Mouse (Mus musculus): ENCODE measurements around the gene Trim17. TPM values are rescaled to one million over a fixed set of nuclear protein-coding genes. Genes with fewer than 3 reads are reported as not detected.

Trim17 gene
- total and polyA plus RNA-seq, 2 experiments from 2014 or later = 0.65 to 4.0 TPM

DNA sequence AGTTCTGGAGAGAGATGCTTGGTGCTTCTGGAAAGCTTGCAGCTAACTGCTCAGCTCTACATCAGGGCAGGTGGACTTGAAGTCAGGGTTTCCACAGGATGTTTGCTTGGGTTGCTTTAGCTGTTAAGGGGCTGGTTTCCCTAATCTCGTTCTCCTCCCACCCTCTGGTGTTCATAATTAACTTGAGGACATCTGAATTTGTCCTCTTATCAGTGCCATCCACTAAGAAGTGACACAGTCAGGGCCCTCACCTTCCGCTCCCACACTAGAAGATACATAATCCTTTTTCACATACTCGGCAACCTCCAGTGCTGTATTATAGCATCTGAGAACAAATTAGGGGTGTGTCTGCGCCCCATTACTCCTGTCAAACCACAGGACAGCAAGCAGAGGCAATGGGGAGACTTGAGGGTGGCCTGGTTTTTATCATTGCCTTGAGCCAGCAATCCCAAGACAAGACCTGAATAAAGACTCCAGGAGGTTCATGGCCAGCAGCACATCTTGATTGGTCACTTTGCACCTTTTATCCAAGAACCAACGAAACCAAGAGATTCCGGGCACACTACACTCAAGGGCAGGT is 38.7 kb downstream of the Trim17 start:
- Histone ChIP-seq H3K36me3 (ENCODE audit: insufficient read depth) (peaks cover 27% of the 10 kb centered on the region), H3K4me2 (ENCODE audit: low read depth) (no peak overlapping the region), H3K27me3 (ENCODE audit: insufficient read depth, low read length) (no peaks in the 10 kb centered on the region), H3K27ac (ENCODE audit: low read depth, low read length) (no peak overlapping the region), H3K4me1 (ENCODE audit: insufficient read depth) (no peaks in the 10 kb centered on the region), H3K9me3 (ENCODE audit: low read length) (no peaks in the 10 kb centered on the region), H3K4me3 (ENCODE audit: low read depth, low read length) (no peak overlapping the region), H3K9ac (no peak overlapping the region)
- WGBS = 82% methylated on average over 6 of the region's 6 CpGs
- DNase-seq (no peak), ATAC-seq (no peak)
- TF ChIP-seq CTCF (IDR thresholded peaks at IDR 0.05; ENCODE audit: low read depth) = no peak

GRCm38 (mm10) chr11:58994337-58994826 is 39.9 kb downstream of the Trim17 start:
- WGBS = 1% methylated on average over 33 of the region's 35 CpGs
- Histone ChIP-seq H3K4me2 (ENCODE audit: low read depth) (peak overlapping the region; percentile 70), H3K4me1 (ENCODE audit: insufficient read depth) (no peaks in the 10 kb centered on the region), H3K9ac (peak overlapping the region; percentile 53), H3K4me3 (ENCODE audit: low read depth, low read length) (peak overlapping the region; percentile 44), H3K27me3 (ENCODE audit: insufficient read depth, low read length) (no peaks in the 10 kb centered on the region), H3K27ac (ENCODE audit: low read depth, low read length) (no peak overlapping the region), H3K9me3 (ENCODE audit: low read length) (no peaks in the 10 kb centered on the region), H3K36me3 (ENCODE audit: insufficient read depth) (peaks cover 15% of the 10 kb centered on the region)
- DNase-seq = peak; percentile 63
- peak; percentile 80 for ATAC-seq
- peak; percentile 46; the same call in 1 of the 2 replicates for TF ChIP-seq CTCF (IDR thresholded peaks at IDR 0.05; ENCODE audit: low read depth)

DNA sequence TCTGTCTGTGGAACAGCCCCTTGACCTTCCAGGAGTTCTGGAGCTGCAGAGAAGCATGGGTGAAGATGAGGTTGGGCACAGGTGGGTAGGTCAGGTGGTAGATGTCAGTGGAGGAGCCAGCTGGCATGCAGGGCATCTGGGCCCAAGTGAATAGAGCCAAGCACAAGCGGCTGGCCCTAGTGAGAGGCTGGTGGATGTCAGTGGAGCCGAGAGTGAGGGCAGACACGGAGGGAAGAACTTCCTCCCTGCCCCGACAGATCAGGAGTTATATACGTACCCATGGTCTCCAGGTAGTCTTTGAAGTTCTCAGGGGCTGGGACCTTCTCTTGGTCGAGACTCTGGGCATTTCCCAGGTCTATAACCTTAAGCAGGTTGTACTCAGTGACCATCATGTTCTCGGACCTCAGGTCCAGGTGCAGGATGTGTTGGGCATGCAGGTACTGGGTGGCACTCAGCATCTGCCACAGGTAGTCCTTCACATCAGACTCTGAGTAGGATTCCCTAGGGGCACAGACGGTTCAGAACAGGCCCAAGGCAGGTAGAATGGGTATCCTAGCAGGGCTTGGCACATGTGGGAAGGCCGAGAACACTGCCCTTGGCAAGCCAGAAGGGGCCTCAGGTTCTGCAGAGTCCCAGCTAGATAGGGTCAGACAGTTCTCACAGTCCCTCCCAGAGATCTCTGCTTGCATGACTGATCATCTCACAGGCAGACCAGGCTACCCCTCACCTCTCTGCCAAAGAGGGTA is 40.7 kb downstream of the Trim17 start:
- Histone ChIP-seq H3K9me3 (ENCODE audit: low read length) (no peaks in the 10 kb centered on the region), H3K9ac (no peak overlapping the region), H3K27me3 (ENCODE audit: insufficient read depth, low read length) (no peaks in the 10 kb centered on the region), H3K36me3 (ENCODE audit: insufficient read depth) (peaks cover 7% of the 10 kb centered on the region), H3K4me2 (ENCODE audit: low read depth) (peak overlapping the region; percentile 70), H3K27ac (ENCODE audit: low read depth, low read length) (no peak overlapping the region), H3K4me1 (ENCODE audit: insufficient read depth) (no peaks in the 10 kb centered on the region), H3K4me3 (ENCODE audit: low read depth, low read length) (no peak overlapping the region; the same call in 1 of the 2 replicates)
- DNase-seq = no peak
- ATAC-seq = no peak
- WGBS = 81% methylated on average over 9 of the region's 9 CpGs
- TF ChIP-seq CTCF (IDR thresholded peaks at IDR 0.05; ENCODE audit: low read depth) = no peak

GRCm38 (mm10) chr11:58995807-58996370 is 41.4 kb downstream of the Trim17 start:
- Histone ChIP-seq H3K4me3 (ENCODE audit: low read depth, low read length) (no peak overlapping the region), H3K9me3 (ENCODE audit: low read length) (no peaks in the 10 kb centered on the region), H3K36me3 (ENCODE audit: insufficient read depth) (0 out of 2 replicates have a peak, but pooled peaks cover under 1% of the 10 kb centered on the region), H3K4me2 (ENCODE audit: low read depth) (no peak overlapping the region), H3K27ac (ENCODE audit: low read depth, low read length) (no peak overlapping the region), H3K9ac (no peak overlapping the region), H3K27me3 (ENCODE audit: insufficient read depth, low read length) (no peaks in the 10 kb centered on the region), H3K4me1 (ENCODE audit: insufficient read depth) (no peaks in the 10 kb centered on the region)
- DNase-seq = no peak
- 53% methylated on average over 12 of the region's 12 CpGs for WGBS
- ATAC-seq = no peak
- no peak for TF ChIP-seq CTCF (IDR thresholded peaks at IDR 0.05; ENCODE audit: low read depth)

- ATAC-seq (no peak), DNase-seq (no peak)
- H3K36me3 ChIP-seq (ENCODE audit: insufficient read depth) = no peaks in the 10 kb centered on the region
- H3K9ac ChIP-seq = no peak overlapping the region
- no peak overlapping the region for H3K4me3 ChIP-seq (ENCODE audit: low read depth, low read length)
- H3K4me1 ChIP-seq (ENCODE audit: insufficient read depth) = no peaks in the 10 kb centered on the region
- H3K4me2 ChIP-seq (ENCODE audit: low read depth) = no peak overlapping the region
- WGBS = 87% methylated on average over 5 of the region's 5 CpGs
- H3K9me3 ChIP-seq (ENCODE audit: low read length) = no peaks in the 10 kb centered on the region
- no peak for TF ChIP-seq CTCF (IDR thresholded peaks at IDR 0.05; ENCODE audit: low read depth)
- no peak overlapping the region for H3K27ac ChIP-seq (ENCODE audit: low read depth, low read length)
- no peaks in the 10 kb centered on the region for H3K27me3 ChIP-seq (ENCODE audit: insufficient read depth, low read length)
Observed at GRCm38 (mm10) chr11:58997541-58997940, 43.1 kb downstream of the Trim17 start.

DNA sequence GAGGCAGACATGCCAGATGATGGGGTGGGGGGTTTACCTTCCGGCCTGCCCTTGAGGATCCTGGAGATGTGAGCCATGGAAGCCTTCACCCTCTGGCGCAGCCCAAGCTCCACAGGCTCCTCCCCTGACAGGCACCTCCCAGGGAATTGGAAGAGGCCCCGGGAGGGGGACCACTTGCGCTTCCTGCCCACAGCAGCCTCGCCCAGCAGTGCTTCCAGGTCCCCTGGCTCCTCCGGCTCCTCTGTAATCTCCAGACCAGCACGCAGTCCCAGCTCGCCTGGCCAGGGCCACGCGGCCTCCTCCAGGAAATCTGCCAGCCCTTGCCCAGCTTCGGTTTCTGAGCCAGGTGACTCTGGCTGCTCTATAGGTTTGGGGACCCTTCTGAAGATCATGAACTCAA is 44.7 kb downstream of the Trim17 start:
- H3K36me3 ChIP-seq (ENCODE audit: insufficient read depth) = no peaks in the 10 kb centered on the region
- no peaks in the 10 kb centered on the region for H3K9me3 ChIP-seq (ENCODE audit: low read length)
- ATAC-seq = no peak
- H3K4me3 ChIP-seq (ENCODE audit: low read depth, low read length) = no peak overlapping the region
- DNase-seq = no peak
- no peak overlapping the region for H3K4me2 ChIP-seq (ENCODE audit: low read depth)
- no peak for TF ChIP-seq CTCF (IDR thresholded peaks at IDR 0.05; ENCODE audit: low read depth)
- H3K27ac ChIP-seq (ENCODE audit: low read depth, low read length) = no peak overlapping the region
- no peak overlapping the region for H3K9ac ChIP-seq
- 54% methylated on average over 11 of the region's 11 CpGs for WGBS
- H3K27me3 ChIP-seq (ENCODE audit: insufficient read depth, low read length) = no peaks in the 10 kb centered on the region
- no peaks in the 10 kb centered on the region for H3K4me1 ChIP-seq (ENCODE audit: insufficient read depth)

DNA sequence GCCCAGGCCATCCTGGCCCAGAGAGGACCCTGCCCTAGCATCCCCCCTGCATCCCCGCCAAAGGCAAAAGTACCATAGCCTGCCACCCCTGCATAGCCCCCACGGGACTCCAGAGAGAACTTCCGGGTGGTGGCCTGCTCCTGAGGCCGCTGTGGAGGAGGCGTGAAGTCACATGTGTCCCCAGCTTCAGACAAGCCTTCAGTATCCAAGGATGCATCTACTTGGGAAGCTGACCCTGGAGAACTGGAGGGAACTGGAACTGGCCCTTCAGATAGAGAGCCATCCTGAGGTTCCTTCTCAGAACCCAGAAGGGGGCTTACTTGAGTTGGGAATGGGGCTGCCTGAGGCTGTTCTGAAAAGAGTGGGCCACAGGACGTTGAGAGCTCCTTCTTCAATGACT is 45.3 kb downstream of the Trim17 start:
- no peak for ATAC-seq
- no peak overlapping the region for H3K27ac ChIP-seq (ENCODE audit: low read depth, low read length)
- DNase-seq = no peak
- H3K9me3 ChIP-seq (ENCODE audit: low read length) = no peaks in the 10 kb centered on the region
- no peak for TF ChIP-seq CTCF (IDR thresholded peaks at IDR 0.05; ENCODE audit: low read depth)
- no peaks in the 10 kb centered on the region for H3K27me3 ChIP-seq (ENCODE audit: insufficient read depth, low read length)
- no peak overlapping the region for H3K4me3 ChIP-seq (ENCODE audit: low read depth, low read length)
- H3K36me3 ChIP-seq (ENCODE audit: insufficient read depth) = no peaks in the 10 kb centered on the region
- no peak overlapping the region for H3K4me2 ChIP-seq (ENCODE audit: low read depth)
- no peaks in the 10 kb centered on the region for H3K4me1 ChIP-seq (ENCODE audit: insufficient read depth)
- WGBS = 81% methylated on average over 6 of the region's 6 CpGs
- no peak overlapping the region for H3K9ac ChIP-seq

All from forebrain, postnatal 0 days (tissue).